26 mouse cellular contexts compared by ENCODE assay signal in genomic region chr17:62746827-62747226, GRCm38 (mm10).
DNase-seq lines count a peak whose midpoint lies in the region; ATAC-seq lines count a peak whose summit lies in the region.
"Had no signal": no experiment of that assay in that cellular context is flagged by ENCODE, and none has a peak within 500 bp of the region (broad histone marks: within the 10 kb centered on the region; RNA-seq: fewer than 3 reads in every experiment).

No protein-coding gene starts in this region.

- peaks cover 28% of the 10 kb centered on the region for H3K4me1 ChIP-seq in hindbrain, embryonic 13.5 days (replicated peaks)
- H3K4me1 ChIP-seq in hindbrain, embryonic 14.5 days (replicated peaks; ENCODE audit: control insufficient read depth, insufficient read depth, low read length): peaks cover 13% of the 10 kb centered on the region; the same call in 1 of the 2 replicates
- H3K4me1 ChIP-seq in kidney, embryonic 15.5 days: peaks cover 42% of the 10 kb centered on the region
- peaks cover 32% of the 10 kb centered on the region for H3K4me1 ChIP-seq in midbrain, embryonic 13.5 days (replicated peaks)
- no peaks in the 10 kb centered on the region; the same call in none of the 2 replicates for H3K4me1 ChIP-seq in midbrain, embryonic 11.5 days (ENCODE audit: control insufficient read depth, insufficient read depth, low read length)
- H3K4me1 ChIP-seq in neural tube, embryonic 13.5 days (replicated peaks): peaks cover 40% of the 10 kb centered on the region

- no peak for DNase-seq in hindbrain, embryonic 14.5 days (ENCODE audit: low spot score)
- DNase-seq in kidney, adult 9 months: no peak
- no peak for DNase-seq in midbrain, embryonic 11.5 days (ENCODE audit: low spot score, missing footprints)
- no peak for DNase-seq in layer of hippocampus, adult 9-10 months (ENCODE audit: low spot score)
- DNase-seq: adrenal gland, postnatal 14 days; cerebellum, adult 11 months; cerebellum, adult 9-10 months; cerebellum, postnatal 36 days; gastrocnemius, adult 2 months; gastrocnemius, postnatal 36 days; heart, adult 2 months; heart, postnatal 10 days; kidney, adult 11 months; liver; lung, adult 2 months; lung, postnatal 14 days; right cerebral cortex, postnatal 14 days had no signal

- H3K36me3 ChIP-seq in hindbrain, embryonic 13.5 days: no peaks in the 10 kb centered on the region
- no peaks in the 10 kb centered on the region for H3K36me3 ChIP-seq in hindbrain, embryonic 14.5 days (replicated peaks; ENCODE audit: control insufficient read depth, insufficient read depth)
- H3K36me3 ChIP-seq in kidney, embryonic 15.5 days: no peaks in the 10 kb centered on the region
- no peaks in the 10 kb centered on the region for H3K36me3 ChIP-seq in midbrain, embryonic 13.5 days
- H3K36me3 ChIP-seq in midbrain, embryonic 11.5 days (ENCODE audit: control insufficient read depth, insufficient read depth, low read length): no peaks in the 10 kb centered on the region
- H3K36me3 ChIP-seq in neural tube, embryonic 13.5 days: no peaks in the 10 kb centered on the region
- H3K36me3 ChIP-seq: heart, embryonic 13.5 days; midbrain, embryonic 10.5 days had no signal

- WGBS in hindbrain, embryonic 13.5 days: 64% methylated on average over 9 of the region's 9 CpGs
- WGBS in hindbrain, embryonic 14.5 days: 73% methylated on average over 9 of the region's 9 CpGs
- 29% methylated on average over 9 of the region's 9 CpGs for WGBS in kidney, embryonic 15.5 days
- 82% methylated on average over 9 of the region's 9 CpGs for WGBS in midbrain, embryonic 13.5 days
- WGBS in midbrain, embryonic 11.5 days: 87% methylated on average over 9 of the region's 9 CpGs
- WGBS in neural tube, embryonic 13.5 days: 60% methylated on average over 9 of the region's 9 CpGs

- no peak overlapping the region for H3K4me2 ChIP-seq in hindbrain, embryonic 13.5 days
- no peak overlapping the region for H3K4me2 ChIP-seq in hindbrain, embryonic 14.5 days (replicated peaks)
- H3K4me2 ChIP-seq in kidney, embryonic 15.5 days: peak overlapping the region; percentile 34
- H3K4me2 ChIP-seq in midbrain, embryonic 13.5 days (replicated peaks): no peak overlapping the region
- H3K4me2 ChIP-seq in midbrain, embryonic 11.5 days: no peak overlapping the region
- no peak overlapping the region for H3K4me2 ChIP-seq in neural tube, embryonic 13.5 days
- H3K4me2 ChIP-seq: heart, embryonic 13.5 days had no signal

- H3K27me3 ChIP-seq in hindbrain, embryonic 13.5 days: no peaks in the 10 kb centered on the region
- no peaks in the 10 kb centered on the region for H3K27me3 ChIP-seq in hindbrain, embryonic 14.5 days (ENCODE audit: control insufficient read depth, insufficient read depth, low read length)
- peaks cover 12% of the 10 kb centered on the region for H3K27me3 ChIP-seq in kidney, embryonic 15.5 days
- H3K27me3 ChIP-seq in midbrain, embryonic 13.5 days: no peaks in the 10 kb centered on the region
- peaks cover 2% of the 10 kb centered on the region; the same call in 1 of the 2 replicates for H3K27me3 ChIP-seq in midbrain, embryonic 11.5 days (ENCODE audit: control insufficient read depth, insufficient read depth, low read length)
- H3K27me3 ChIP-seq in neural tube, embryonic 13.5 days: no peaks in the 10 kb centered on the region
- H3K27me3 ChIP-seq: heart, embryonic 13.5 days had no signal

- no peak overlapping the region for H3K9ac ChIP-seq in hindbrain, embryonic 13.5 days
- H3K9ac ChIP-seq in hindbrain, embryonic 14.5 days: no peak overlapping the region
- no peak overlapping the region for H3K9ac ChIP-seq in kidney, embryonic 15.5 days
- H3K9ac ChIP-seq in midbrain, embryonic 13.5 days (replicated peaks): no peak overlapping the region
- H3K9ac ChIP-seq in midbrain, embryonic 11.5 days (ENCODE audit: low read length): no peak overlapping the region
- no peak overlapping the region for H3K9ac ChIP-seq in neural tube, embryonic 13.5 days
- H3K9ac ChIP-seq: heart, embryonic 13.5 days; liver, embryonic 14.5 days had no signal

- peak; percentile 48; the same call in 1 of the 2 replicates for ATAC-seq in hindbrain, embryonic 13.5 days (ENCODE audit: low FRiP score)
- ATAC-seq in hindbrain, embryonic 14.5 days (ENCODE audit: low FRiP score): no peak; the same call in 1 of the 2 replicates
- peak; percentile 86 for ATAC-seq in kidney, embryonic 15.5 days (replicated peaks; ENCODE audit: low FRiP score)
- ATAC-seq in midbrain, embryonic 13.5 days: 0 out of 2 replicates have a peak, but pooled peaks have one; percentile 9
- ATAC-seq in midbrain, embryonic 11.5 days (ENCODE audit: low FRiP score): no peak
- peak; percentile 29; the same call in 1 of the 2 replicates for ATAC-seq in neural tube, embryonic 13.5 days (ENCODE audit: low read depth)
- ATAC-seq: CD4-positive, CD25-positive, alpha-beta regulatory T cell, adult 4 months; forebrain, embryonic 14.5 days had no signal

- H3K9me3 ChIP-seq in hindbrain, embryonic 13.5 days: no peaks in the 10 kb centered on the region
- no peaks in the 10 kb centered on the region for H3K9me3 ChIP-seq in hindbrain, embryonic 14.5 days (ENCODE audit: control insufficient read depth, low read length)
- H3K9me3 ChIP-seq in kidney, embryonic 15.5 days (replicated peaks): no peaks in the 10 kb centered on the region
- H3K9me3 ChIP-seq in midbrain, embryonic 13.5 days: no peaks in the 10 kb centered on the region
- H3K9me3 ChIP-seq in midbrain, embryonic 11.5 days (ENCODE audit: control insufficient read depth, low read length): no peaks in the 10 kb centered on the region
- H3K9me3 ChIP-seq in neural tube, embryonic 13.5 days: no peaks in the 10 kb centered on the region
- H3K9me3 ChIP-seq: heart, embryonic 13.5 days; midbrain, embryonic 10.5 days had no signal

- H3K4me3 ChIP-seq in hindbrain, embryonic 13.5 days: no peak overlapping the region
- H3K4me3 ChIP-seq in hindbrain, embryonic 14.5 days (replicated peaks; ENCODE audit: low read length): no peak overlapping the region
- no peak overlapping the region for H3K4me3 ChIP-seq in kidney, embryonic 15.5 days (replicated peaks)
- H3K4me3 ChIP-seq in midbrain, embryonic 13.5 days (replicated peaks): no peak overlapping the region
- H3K4me3 ChIP-seq in midbrain, embryonic 11.5 days (ENCODE audit: low read depth, low read length): no peak overlapping the region
- no peak overlapping the region for H3K4me3 ChIP-seq in neural tube, embryonic 13.5 days
- H3K4me3 ChIP-seq: gastrocnemius, adult 2 months; heart, adult 2 months; heart, embryonic 13.5 days; midbrain, embryonic 10.5 days had no signal

- no peak overlapping the region for H3K27ac ChIP-seq in hindbrain, embryonic 13.5 days
- H3K27ac ChIP-seq in hindbrain, embryonic 14.5 days: no peak overlapping the region
- peak overlapping the region; percentile 7 for H3K27ac ChIP-seq in kidney, embryonic 15.5 days
- no peak overlapping the region for H3K27ac ChIP-seq in midbrain, embryonic 13.5 days
- no peak overlapping the region for H3K27ac ChIP-seq in midbrain, embryonic 11.5 days (ENCODE audit: low read depth, low read length)
- peak overlapping the region; percentile 74 for H3K27ac ChIP-seq in neural tube, embryonic 13.5 days (replicated peaks)
- H3K27ac ChIP-seq: gastrocnemius, adult 2 months; heart, adult 2 months; heart, embryonic 13.5 days; liver, embryonic 14.5 days; midbrain, embryonic 10.5 days had no signal

Comparison
In these comparisons a context has a peak if more than half of its experiments do, and no peak if none do; other contexts are left out.
1. ATAC-seq: peak in hindbrain, embryonic 13.5 days (single experiment), kidney, embryonic 15.5 days (single experiment), midbrain, embryonic 13.5 days (single experiment) and neural tube, embryonic 13.5 days (single experiment); none in hindbrain, embryonic 14.5 days (single experiment) and midbrain, embryonic 11.5 days (single experiment).
2. H3K27ac ChIP-seq: peak in kidney, embryonic 15.5 days (single experiment) and neural tube, embryonic 13.5 days (single experiment); none in hindbrain, embryonic 13.5 days (single experiment), hindbrain, embryonic 14.5 days (single experiment), midbrain, embryonic 13.5 days (single experiment) and midbrain, embryonic 11.5 days (single experiment).